Mouse (Mus musculus): ENCODE data around the gene Etv6. TPM values are rescaled to one million over a fixed set of nuclear protein-coding genes. Genes with fewer than 3 reads are reported as not detected.

Gene Etv6
- polyA plus RNA-seq, 1 experiment from 2014 or later: 2.7 TPM

GRCm38 (mm10) chr6:134151853-134152505, 116.5 kb downstream of the Etv6 start:
- 44% methylated on average over 9 of the region's 9 CpGs for WGBS (ENCODE audit: insufficient replicate concordance)
- H3K36me3 ChIP-seq (replicated peaks; ENCODE audit: insufficient read depth, low read length): peaks cover 4% of the 10 kb centered on the region; the same call in 1 of the 2 replicates
- H3K4me1 ChIP-seq (ENCODE audit: insufficient read depth): peaks cover 23% of the 10 kb centered on the region
- DNase-seq (no peak), ATAC-seq (peak; percentile 25)
- H3K4me2 ChIP-seq (ENCODE audit: low read depth, low read length): 0 out of 2 replicates have a peak overlapping the region, but pooled peaks have one; percentile 1
- H3K9ac ChIP-seq (replicated peaks): no peak overlapping the region
- no peak overlapping the region for H3K4me3 ChIP-seq (ENCODE audit: low read depth, low read length)
- H3K27ac ChIP-seq (ENCODE audit: low read depth): peak overlapping the region; percentile 44; the same call in 1 of the 2 replicates
- H3K27me3 ChIP-seq (ENCODE audit: insufficient read depth, low read length): no peaks in the 10 kb centered on the region
- no peak for TF ChIP-seq EP300 (IDR thresholded peaks at IDR 0.05; ENCODE audit: low read depth)
- TF ChIP-seq CTCF (IDR thresholded peaks at IDR 0.05; ENCODE audit: low read depth): no peak
- H3K9me3 ChIP-seq (ENCODE audit: low read length): no peaks in the 10 kb centered on the region

GRCm38 (mm10) chr6:134152539-134152938, 117.0 kb downstream of the Etv6 start:
- Histone ChIP-seq H3K36me3 (replicated peaks; ENCODE audit: insufficient read depth, low read length) (peaks cover 4% of the 10 kb centered on the region; the same call in 1 of the 2 replicates), H3K27me3 (ENCODE audit: insufficient read depth, low read length) (no peaks in the 10 kb centered on the region), H3K9ac (replicated peaks) (no peak overlapping the region), H3K4me3 (ENCODE audit: low read depth, low read length) (no peak overlapping the region), H3K9me3 (ENCODE audit: low read length) (no peaks in the 10 kb centered on the region), H3K4me1 (ENCODE audit: insufficient read depth) (peaks cover 24% of the 10 kb centered on the region), H3K27ac (ENCODE audit: low read depth) (peak overlapping the region; percentile 0; the same call in 1 of the 2 replicates), H3K4me2 (ENCODE audit: low read depth, low read length) (no peak overlapping the region)
- WGBS (ENCODE audit: insufficient replicate concordance): 60% methylated on average over 6 of the region's 6 CpGs
- no peak for ATAC-seq
- TF ChIP-seq EP300 (IDR thresholded peaks at IDR 0.05; ENCODE audit: low read depth) (no peak), CTCF (IDR thresholded peaks at IDR 0.05; ENCODE audit: low read depth) (no peak)
- no peak for DNase-seq

GRCm38 (mm10) chr6:134154746-134155145, 119.2 kb downstream of the Etv6 start:
- H3K9ac ChIP-seq (replicated peaks): no peak overlapping the region
- no peak overlapping the region for H3K4me2 ChIP-seq (ENCODE audit: low read depth, low read length)
- peaks cover 4% of the 10 kb centered on the region; the same call in 1 of the 2 replicates for H3K36me3 ChIP-seq (replicated peaks; ENCODE audit: insufficient read depth, low read length)
- no peak for DNase-seq
- no peaks in the 10 kb centered on the region for H3K27me3 ChIP-seq (ENCODE audit: insufficient read depth, low read length)
- no peak overlapping the region for H3K4me3 ChIP-seq (ENCODE audit: low read depth, low read length)
- no peak overlapping the region for H3K27ac ChIP-seq (ENCODE audit: low read depth)
- 85% methylated on average over 8 of the region's 8 CpGs for WGBS (ENCODE audit: insufficient replicate concordance)
- no peak for ATAC-seq
- no peaks in the 10 kb centered on the region for H3K9me3 ChIP-seq (ENCODE audit: low read length)
- H3K4me1 ChIP-seq (ENCODE audit: insufficient read depth): peaks cover 24% of the 10 kb centered on the region
- TF ChIP-seq CTCF (IDR thresholded peaks at IDR 0.05; ENCODE audit: low read depth) (no peak), EP300 (IDR thresholded peaks at IDR 0.05; ENCODE audit: low read depth) (no peak)

- Histone ChIP-seq H3K36me3 (replicated peaks; ENCODE audit: insufficient read depth, low read length) (peaks cover 4% of the 10 kb centered on the region; the same call in 1 of the 2 replicates), H3K4me3 (ENCODE audit: low read depth, low read length) (no peak overlapping the region), H3K4me2 (ENCODE audit: low read depth, low read length) (no peak overlapping the region), H3K27me3 (ENCODE audit: insufficient read depth, low read length) (no peaks in the 10 kb centered on the region), H3K27ac (ENCODE audit: low read depth) (peak overlapping the region; percentile 39; the same call in 1 of the 2 replicates), H3K4me1 (ENCODE audit: insufficient read depth) (peaks cover 24% of the 10 kb centered on the region), H3K9me3 (ENCODE audit: low read length) (no peaks in the 10 kb centered on the region), H3K9ac (replicated peaks) (no peak overlapping the region)
- DNase-seq: no peak
- peak; percentile 18; the same call in 1 of the 2 replicates for ATAC-seq
- WGBS (ENCODE audit: insufficient replicate concordance): 39% methylated on average over 8 of the region's 8 CpGs
- TF ChIP-seq CTCF (IDR thresholded peaks at IDR 0.05; ENCODE audit: low read depth): no peak
- no peak for TF ChIP-seq EP300 (IDR thresholded peaks at IDR 0.05; ENCODE audit: low read depth)
Observed at GRCm38 (mm10) chr6:134155900-134156623, 120.6 kb downstream of the Etv6 start.

- no peak overlapping the region for H3K27ac ChIP-seq (ENCODE audit: low read depth)
- TF ChIP-seq EP300 (IDR thresholded peaks at IDR 0.05; ENCODE audit: low read depth): no peak
- no peak for TF ChIP-seq CTCF (IDR thresholded peaks at IDR 0.05; ENCODE audit: low read depth)
- H3K9me3 ChIP-seq (ENCODE audit: low read length): no peaks in the 10 kb centered on the region
- H3K4me2 ChIP-seq (ENCODE audit: low read depth, low read length): no peak overlapping the region
- H3K4me3 ChIP-seq (ENCODE audit: low read depth, low read length): no peak overlapping the region
- ATAC-seq (no peak), DNase-seq (no peak)
- no peak overlapping the region for H3K9ac ChIP-seq (replicated peaks)
- WGBS (ENCODE audit: insufficient replicate concordance): 72% methylated on average over 6 of the region's 6 CpGs
- no peaks in the 10 kb centered on the region for H3K27me3 ChIP-seq (ENCODE audit: insufficient read depth, low read length)
- H3K4me1 ChIP-seq (ENCODE audit: insufficient read depth): peaks cover 21% of the 10 kb centered on the region
- H3K36me3 ChIP-seq (replicated peaks; ENCODE audit: insufficient read depth, low read length): peaks cover 4% of the 10 kb centered on the region; the same call in 1 of the 2 replicates
Observed at GRCm38 (mm10) chr6:134157533-134158115, 122.1 kb downstream of the Etv6 start.

GRCm38 (mm10) chr6:134158201-134158600, 122.7 kb downstream of the Etv6 start:
- Histone ChIP-seq H3K27ac (ENCODE audit: low read depth) (no peak overlapping the region), H3K9ac (replicated peaks) (no peak overlapping the region), H3K36me3 (replicated peaks; ENCODE audit: insufficient read depth, low read length) (peaks cover 4% of the 10 kb centered on the region; the same call in 1 of the 2 replicates), H3K4me1 (ENCODE audit: insufficient read depth) (peaks cover 16% of the 10 kb centered on the region), H3K4me2 (ENCODE audit: low read depth, low read length) (no peak overlapping the region), H3K4me3 (ENCODE audit: low read depth, low read length) (no peak overlapping the region), H3K9me3 (ENCODE audit: low read length) (no peaks in the 10 kb centered on the region), H3K27me3 (ENCODE audit: insufficient read depth, low read length) (no peaks in the 10 kb centered on the region)
- ATAC-seq (no peak), DNase-seq (no peak)
- no peak for TF ChIP-seq CTCF (IDR thresholded peaks at IDR 0.05; ENCODE audit: low read depth)
- no peak for TF ChIP-seq EP300 (IDR thresholded peaks at IDR 0.05; ENCODE audit: low read depth)
- WGBS (ENCODE audit: insufficient replicate concordance): 74% methylated on average over 2 of the region's 2 CpGs
